Mouse (Mus musculus) myocyte (in vitro differentiated cells): ENCODE measurements around the gene Edem3.

Source experiments
- CEBPB ChIP-seq: IDR thresholded peaks from 2 replicates; pipeline ENCODE4 v1.6.1; 2011; ENCODE audit warnings: mild to moderate bottlenecking, moderate library complexity; ENCODE audit not compliant: poor library complexity, insufficient read depth, severe bottlenecking
- E2F4 ChIP-seq: IDR thresholded peaks from one replicate; pipeline ENCODE4 v1.6.1; 2011; ENCODE audit warnings: mild to moderate bottlenecking, control low read depth, moderate library complexity; ENCODE audit not compliant: insufficient read depth
- MAX ChIP-seq: IDR thresholded peaks from one replicate; pipeline ENCODE4 v1.6.1; 2011; ENCODE audit warnings: low read depth, mild to moderate bottlenecking, control low read depth
- MYOD1 ChIP-seq, 3 experiments: IDR thresholded peaks; one replicate each; pipeline ENCODE4 v1.6.1; 2011; ENCODE audit warnings: control low read depth in 2 of 3, low read depth in 2 of 3, mild to moderate bottlenecking in 2 of 3, moderate library complexity in 1 of 3; ENCODE audit not compliant: insufficient read length in 2 of 3, control insufficient read depth in 1 of 3
- MYOG ChIP-seq, 3 experiments: IDR thresholded peaks; one replicate each; pipeline ENCODE4 v1.6.1; 2011; ENCODE audit warnings: control low read depth in 2 of 3, low read depth in 2 of 3, mild to moderate bottlenecking in 2 of 3; ENCODE audit not compliant: insufficient read length in 2 of 3, control insufficient read depth in 1 of 3, insufficient read depth in 1 of 3
- POLR2A ChIP-seq: IDR thresholded peaks from one replicate; pipeline ENCODE4 v1.6.1; 2011; ENCODE audit warnings: low read depth, mild to moderate bottlenecking, control low read depth, moderate library complexity; ENCODE audit not compliant: insufficient read length
- POLR2AphosphoS2 ChIP-seq: IDR thresholded peaks from one replicate; pipeline ENCODE4 v1.6.1; 2011; ENCODE audit warnings: low read depth, control low read depth; ENCODE audit not compliant: insufficient read length
- REST ChIP-seq: IDR thresholded peaks from one replicate; pipeline ENCODE4 v1.6.1; 2011; ENCODE audit warnings: mild to moderate bottlenecking, control low read depth, moderate library complexity; ENCODE audit not compliant: insufficient read depth, insufficient read length
- SRF ChIP-seq: IDR thresholded peaks from one replicate; pipeline ENCODE4 v1.6.1; 2011; ENCODE audit warnings: low read depth; ENCODE audit not compliant: control insufficient read depth, insufficient read length
- TCF12 ChIP-seq: IDR thresholded peaks from one replicate; pipeline ENCODE4 v1.6.1; 2011; ENCODE audit warnings: mild to moderate bottlenecking, control low read depth; ENCODE audit not compliant: poor library complexity, insufficient read depth, severe bottlenecking
- TCF3 ChIP-seq: IDR thresholded peaks from one replicate; pipeline ENCODE4 v1.6.1; 2011; ENCODE audit warnings: low read depth, control low read depth; ENCODE audit not compliant: insufficient read length
- USF1 ChIP-seq: IDR thresholded peaks from one replicate; pipeline ENCODE4 v1.6.1; 2011; ENCODE audit warnings: low read depth, mild to moderate bottlenecking, control low read depth, moderate library complexity

GRCm38 (mm10) chr1:151812004-151812712 is 57.0 kb downstream of the Edem3 start:
- TF ChIP-seq MAX, result no peak
- no peak for TF ChIP-seq TCF3
- no peak for TF ChIP-seq USF1
- TF ChIP-seq POLR2AphosphoS2, result no peak
- no peak for TF ChIP-seq POLR2A
- TF ChIP-seq SRF, result no peak
- no peak for TF ChIP-seq MYOG (IDR thresholded peaks at IDR 0.05; ENCODE audit: control insufficient read depth in 1 of 3, insufficient read depth in 1 of 3, insufficient read length in 2 of 3, low read depth in 2 of 3)
- no peak for TF ChIP-seq TCF12
- no peak for TF ChIP-seq MYOD1 (IDR thresholded peaks at IDR 0.05; ENCODE audit: control insufficient read depth in 1 of 3, insufficient read length in 2 of 3, low read depth in 2 of 3)
- no peak for TF ChIP-seq E2F4
- TF ChIP-seq CEBPB, result no peak
- TF ChIP-seq REST, result no peak
